Mouse (Mus musculus) heart, postnatal 0 days (tissue): ENCODE measurements around the gene Wdr18. TPM values are rescaled to one million over a fixed set of nuclear protein-coding genes. Genes with fewer than 3 reads are reported as not detected.
A peak's percentile ranks its signal among the peaks of the same experiment; 100 is the strongest.

ENCODE experiments used
- ATAC-seq: fragments of 200-750 bp; cut with Nextera tagmentation; 2 replicates; pipeline ENCODE4 v1.8.0; 2017; ENCODE audit warnings: low read depth, moderate number of reproducible peaks, moderate library complexity; ENCODE audit not compliant: insufficient read depth
- DNase-seq: peaks from one replicate; pipeline ENCODE4 v3.0.0-alpha.2; 2016; ENCODE audit warnings: low spot score
- H3K27ac ChIP-seq: fragments of 300-500 bp; sonication (generic); 2 replicates; pipeline ENCODE4 v1.5.1; 2014; ENCODE audit warnings: low read depth, mild to moderate bottlenecking
- H3K27me3 ChIP-seq: fragments of 300-500 bp; sonication (generic); 2 replicates; pipeline ENCODE4 v1.6.1; 2014; ENCODE audit warnings: low read length, mixed read lengths; ENCODE audit not compliant: control insufficient read depth, insufficient read depth
- H3K36me3 ChIP-seq: fragments of 300-500 bp; sonication (generic); replicated peaks from 2 replicates; pipeline ENCODE4 v1.6.1; 2014; ENCODE audit warnings: low read length, mixed read lengths; ENCODE audit not compliant: control insufficient read depth, insufficient read depth
- H3K4me1 ChIP-seq: fragments of 300-500 bp; sonication (generic); 2 replicates; pipeline ENCODE4 v1.6.1; 2014; ENCODE audit warnings: antibody characterized with exemption; ENCODE audit not compliant: control insufficient read depth, insufficient read depth
- H3K4me2 ChIP-seq: fragments of 300-500 bp; sonication (generic); 2 replicates; pipeline ENCODE4 v1.6.1; 2014; ENCODE audit warnings: low read depth, mild to moderate bottlenecking, low read length, moderate library complexity
- H3K4me3 ChIP-seq: fragments of 300-500 bp; sonication (generic); 2 replicates; pipeline ENCODE4 v1.5.1; 2014; ENCODE audit warnings: low read depth, low read length
- H3K9ac ChIP-seq: fragments of 300-500 bp; sonication (generic); replicated peaks from 2 replicates; pipeline ENCODE4 v1.6.1; 2014; ENCODE audit warnings: low read depth, low read length, mixed read lengths
- H3K9me3 ChIP-seq: fragments of 300-500 bp; sonication (generic); replicated peaks from 2 replicates; pipeline ENCODE4 v1.6.1; 2016; ENCODE audit warnings: low read length; ENCODE audit not compliant: control insufficient read depth
- CTCF ChIP-seq: IDR thresholded peaks from 2 replicates; pipeline ENCODE4 v1.5.1; 2016; ENCODE audit warnings: antibody characterized with exemption, control low read depth, low read depth
- EP300 ChIP-seq: IDR thresholded peaks from 2 replicates; pipeline ENCODE4 v1.6.1; 2016; ENCODE audit warnings: antibody characterized with exemption, low read depth
- WGBS: fragments of 180-500 bp; shearing (Covaris S2); extraction: QIAGEN DNeasy Blood & Tissue Kit; methylation state at CpG from one replicate; pipeline ENCODE4 v1.1.7; 2014; 5-methylcytosine and 5-hydroxymethylcytosine counted together
- polyA plus RNA-seq: library from polyadenylated mRNA; unstranded; fragments of >200 nt; fragmentation: Nextera tagmentation; extraction: Ambion mirVana; gene quantifications from 2 replicates; pipeline ENCODE4 v1.2.1, GENCODE M21; 2015
- total RNA-seq: library from RNA; depleted of rRNA; stranded (reverse); fragments of >200 nt; gene quantifications from 2 replicates; pipeline ENCODE4 v1.2.3, GENCODE M21; 2014; ENCODE audit warnings: low replicate concordance

Wdr18 gene
- total and polyA plus RNA-seq, 2 experiments from 2014 or later: 51.5 to 54.3 TPM

DNA sequence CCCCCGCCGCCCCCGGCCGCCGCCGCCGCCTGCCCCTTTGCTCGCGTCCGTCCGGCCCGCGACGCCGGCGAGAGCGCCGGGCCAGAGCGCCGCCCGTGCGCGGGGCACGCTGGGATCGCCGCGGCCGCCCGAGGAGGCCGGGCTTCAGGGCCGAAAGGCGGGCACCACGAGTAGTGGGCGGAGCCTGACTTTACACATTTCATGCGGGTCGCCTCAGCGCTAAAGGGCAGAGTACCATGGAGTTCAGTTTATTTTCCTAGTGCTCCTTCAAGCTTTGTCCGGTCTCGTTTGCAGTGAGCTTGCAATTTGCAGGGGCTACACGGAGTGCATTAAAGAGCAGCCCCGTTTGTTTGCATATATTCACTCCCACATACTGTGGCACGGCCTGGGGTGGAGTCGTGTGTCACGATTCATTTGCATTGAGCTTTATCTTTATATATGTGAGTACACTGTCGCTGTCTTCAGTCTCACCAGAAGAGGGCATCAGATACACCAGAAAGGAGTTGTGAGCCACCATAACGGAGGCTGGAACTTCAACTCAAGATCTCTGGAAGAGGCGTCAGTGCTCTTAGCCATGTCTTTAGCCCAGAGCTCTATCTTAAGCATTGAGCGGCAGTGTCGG, 24.4 kb downstream of the Wdr18 start, which contains the start of gene Tmem259:
Gene Tmem259, minus strand, starts transcription at position 136 of the 622 bp plus-strand sequence.
- Histone ChIP-seq H3K27ac (peak within 1 kb of the TSS; percentile 98), H3K36me3 (0 out of 2 replicates have a peak, but pooled peaks cover 1% of the 10 kb centered on the region), H3K4me3 (peak within 1 kb of the TSS; percentile 74), H3K9ac (peak within 1 kb of the TSS; percentile 83), H3K4me2 (peak within 1 kb of the TSS; percentile 93), H3K27me3 (no peaks in the 10 kb centered on the region), H3K9me3 (no peaks in the 10 kb centered on the region), H3K4me1 (peaks cover 28% of the 10 kb centered on the region)
- TF ChIP-seq CTCF (peak; percentile 67), EP300 (peak; percentile 7; the same call in 1 of the 2 replicates)
- DNase-seq (peak; percentile 92), ATAC-seq (peak; percentile 62)
- WGBS: under 1% methylated on average over 42 of the region's 49 CpGs

DNA sequence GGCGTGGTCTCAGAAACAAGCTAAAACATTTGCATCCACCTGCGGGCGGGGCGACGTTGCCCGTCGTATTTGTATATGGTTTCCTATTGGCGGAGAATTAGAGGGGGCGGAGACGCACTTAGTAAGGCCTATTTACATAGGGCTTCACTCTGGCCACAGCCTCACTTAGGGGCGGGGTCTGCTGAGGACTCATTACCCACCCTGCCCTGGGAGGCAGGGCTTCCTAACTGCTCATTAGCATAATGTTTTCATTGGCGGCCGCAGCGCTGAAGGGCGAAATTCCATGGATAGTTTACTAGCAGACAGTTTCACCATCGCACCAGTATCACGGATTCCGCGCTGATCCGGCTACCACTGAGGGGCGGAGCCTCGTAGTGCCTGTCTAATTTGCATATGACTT, 24.9 kb downstream of the Wdr18 start:
- Histone ChIP-seq H3K27ac (peak overlapping the region; percentile 98), H3K27me3 (no peaks in the 10 kb centered on the region), H3K36me3 (no peaks in the 10 kb centered on the region), H3K4me3 (peak overlapping the region; percentile 74), H3K9ac (peak overlapping the region; percentile 83), H3K9me3 (no peaks in the 10 kb centered on the region), H3K4me1 (peaks cover 33% of the 10 kb centered on the region), H3K4me2 (peak overlapping the region; percentile 93)
- DNase-seq: peak; percentile 100
- ATAC-seq: peak; percentile 91
- TF ChIP-seq CTCF (no peak), EP300 (no peak; the same call in 1 of the 2 replicates)
- under 1% methylated on average over 22 of the region's 22 CpGs for WGBS

GRCm38 (mm10) chr10:79985334-79986231, 25.6 kb downstream of the Wdr18 start:
- 3% methylated on average over 35 of the region's 35 CpGs for WGBS
- H3K9ac ChIP-seq: peak overlapping the region; percentile 69

DNA sequence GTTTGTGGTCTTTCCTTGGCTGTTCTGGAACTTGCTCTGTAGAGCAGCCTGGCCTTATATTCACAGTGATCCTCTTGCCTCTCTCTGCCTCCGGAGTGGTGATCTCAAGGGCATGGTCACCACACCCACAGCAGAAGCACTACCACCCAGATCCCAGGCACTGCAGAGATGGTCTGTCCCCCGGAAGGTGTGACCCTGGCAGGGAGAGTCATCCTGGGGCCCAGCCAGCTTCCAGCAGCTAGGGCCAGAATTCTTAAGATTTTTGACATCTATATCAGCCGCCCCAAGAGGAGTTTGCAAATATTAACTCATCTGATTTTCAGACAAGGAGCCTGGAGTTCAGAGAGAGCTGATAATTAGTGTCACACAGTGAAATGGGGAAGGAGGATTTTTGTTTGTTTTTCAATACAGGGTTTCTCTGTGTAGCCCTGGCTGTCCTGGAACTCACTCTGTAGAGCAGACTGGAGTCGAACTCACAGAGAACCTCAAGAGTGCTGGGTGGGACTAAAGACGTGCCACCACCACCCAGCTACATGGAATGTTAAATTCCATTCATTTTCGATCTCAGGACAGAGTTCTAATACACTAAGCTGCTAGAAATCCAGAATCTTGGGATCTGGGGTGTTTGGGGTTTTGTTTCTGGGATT, 26.4 kb downstream of the Wdr18 start:
- peak overlapping the region; percentile 98 for H3K27ac ChIP-seq
- DNase-seq (no peak), ATAC-seq (no peak)
- no peaks in the 10 kb centered on the region for H3K9me3 ChIP-seq
- peak overlapping the region; percentile 69; the same call in 1 of the 2 replicates for H3K9ac ChIP-seq
- H3K36me3 ChIP-seq: peaks cover 7% of the 10 kb centered on the region; the same call in 1 of the 2 replicates
- H3K4me2 ChIP-seq: peak overlapping the region; percentile 93
- peaks cover 34% of the 10 kb centered on the region for H3K4me1 ChIP-seq
- WGBS: 16% methylated on average over 6 of the region's 6 CpGs
- TF ChIP-seq CTCF: no peak
- TF ChIP-seq EP300: no peak
- peak overlapping the region; percentile 74 for H3K4me3 ChIP-seq
- no peaks in the 10 kb centered on the region for H3K27me3 ChIP-seq

More at GRCm38 (mm10) chr10:79985334-79986231, 25.6 kb downstream of the Wdr18 start:
- Histone ChIP-seq H3K27ac (peak overlapping the region; percentile 98), H3K27me3 (no peaks in the 10 kb centered on the region), H3K4me3 (peak overlapping the region; percentile 74), H3K36me3 (no peaks in the 10 kb centered on the region), H3K4me2 (peak overlapping the region; percentile 93), H3K4me1 (peaks cover 34% of the 10 kb centered on the region), H3K9me3 (no peaks in the 10 kb centered on the region)
- DNase-seq: peak; percentile 69
- ATAC-seq: no peak
- TF ChIP-seq CTCF (no peak), EP300 (peak; percentile 63)

DNA sequence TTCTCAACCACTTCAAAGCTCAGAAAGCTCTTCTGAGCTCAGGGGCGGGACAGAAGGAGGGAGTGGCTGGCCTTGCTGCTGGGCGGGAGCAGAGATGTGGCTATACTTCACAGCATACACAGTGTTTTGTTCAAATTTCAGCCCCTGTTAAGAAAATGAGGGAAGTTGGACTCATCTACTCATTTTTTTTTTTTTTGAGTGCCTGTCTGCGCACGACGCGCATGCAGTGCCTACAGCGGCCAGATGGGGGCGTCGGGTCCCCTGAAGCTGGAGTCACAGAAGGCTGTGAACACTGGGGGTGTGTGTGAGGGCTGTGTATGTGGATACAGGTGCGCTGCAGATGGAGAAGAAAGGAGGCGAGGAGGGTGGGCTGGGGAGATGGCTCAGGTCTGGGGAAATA, 27.0 kb downstream of the Wdr18 start:
- DNase-seq (peak; percentile 84), ATAC-seq (no peak)
- 7% methylated on average over 11 of the region's 11 CpGs for WGBS
- Histone ChIP-seq H3K4me3 (no peak overlapping the region), H3K4me2 (peak overlapping the region; percentile 22; the same call in 1 of the 2 replicates), H3K9me3 (no peaks in the 10 kb centered on the region), H3K4me1 (peaks cover 34% of the 10 kb centered on the region), H3K36me3 (peaks cover 13% of the 10 kb centered on the region), H3K9ac (no peak overlapping the region), H3K27me3 (no peaks in the 10 kb centered on the region), H3K27ac (peak overlapping the region; percentile 98)
- TF ChIP-seq EP300: no peak
- TF ChIP-seq CTCF: peak; percentile 80
